Mouse (Mus musculus): ENCODE results near the gene Ptprh.
"Not testable (repeated sequence)": the region's sequence is repeated elsewhere in the genome, so short reads cannot be mapped to it uniquely, and the experiment has no call there.

The Ptprh gene

DNA sequence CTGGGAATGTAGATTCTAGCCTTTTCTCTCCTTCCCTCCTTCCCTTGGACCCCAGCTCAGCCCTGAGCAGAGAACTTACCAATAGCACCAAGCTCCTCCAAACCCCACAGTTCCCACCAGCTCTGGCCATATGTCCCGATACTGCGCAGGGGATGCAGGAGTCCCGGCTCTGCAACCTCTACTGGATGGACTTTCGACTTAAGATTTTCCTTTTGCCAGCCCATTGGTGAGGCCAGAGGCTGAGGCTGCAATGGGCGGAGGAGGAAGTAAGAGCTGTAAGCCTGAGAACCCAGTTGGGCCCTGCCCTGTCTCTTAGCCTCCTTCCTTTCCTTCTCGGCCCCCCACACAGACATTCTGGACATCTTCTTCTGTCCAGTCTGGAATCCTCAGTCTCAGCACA lies 872 bp downstream of the Ptprh start:
- DNase-seq (ENCODE audit: low read depth) = no peak

DNA sequence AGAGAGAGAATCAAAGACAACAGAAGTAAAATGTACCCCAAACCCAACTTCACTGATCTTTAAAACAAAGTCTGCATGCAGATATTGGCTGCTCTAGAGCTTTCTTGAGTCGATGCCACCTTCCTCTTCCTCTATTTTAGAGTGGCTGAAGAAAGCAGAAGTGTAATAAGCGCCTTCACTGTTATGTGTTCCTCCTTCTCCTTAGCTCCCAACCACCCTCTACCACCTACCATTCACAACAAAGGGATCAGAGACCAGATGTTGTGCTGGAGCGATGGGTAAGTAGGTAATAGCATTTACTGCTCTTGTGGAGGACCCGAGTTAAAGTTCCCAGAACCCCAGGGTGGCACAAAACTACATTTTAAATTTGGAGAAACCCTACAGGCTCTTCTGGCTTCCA lies 6.8 kb downstream of the Ptprh start:
- DNase-seq (ENCODE audit: low read depth) = not testable (repeated sequence)

DNA sequence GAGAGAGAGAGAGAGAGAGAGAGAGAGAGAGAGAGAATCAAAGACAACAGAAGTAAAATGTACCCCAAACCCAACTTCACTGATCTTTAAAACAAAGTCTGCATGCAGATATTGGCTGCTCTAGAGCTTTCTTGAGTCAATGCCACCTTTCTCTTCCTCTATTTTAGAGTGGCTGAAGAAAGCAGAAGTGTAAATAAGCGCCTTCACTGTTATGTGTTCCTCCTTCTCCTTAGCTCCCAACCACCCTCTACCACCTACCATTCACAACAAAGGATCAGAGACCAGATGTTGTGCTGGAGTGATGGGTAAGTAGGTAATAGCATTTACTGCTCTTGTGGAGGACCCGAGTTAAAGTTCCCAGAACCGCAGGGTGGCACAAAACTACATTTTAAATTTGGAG lies 22.4 kb downstream of the Ptprh start:
- not testable (repeated sequence) for DNase-seq (ENCODE audit: low read depth)

DNA sequence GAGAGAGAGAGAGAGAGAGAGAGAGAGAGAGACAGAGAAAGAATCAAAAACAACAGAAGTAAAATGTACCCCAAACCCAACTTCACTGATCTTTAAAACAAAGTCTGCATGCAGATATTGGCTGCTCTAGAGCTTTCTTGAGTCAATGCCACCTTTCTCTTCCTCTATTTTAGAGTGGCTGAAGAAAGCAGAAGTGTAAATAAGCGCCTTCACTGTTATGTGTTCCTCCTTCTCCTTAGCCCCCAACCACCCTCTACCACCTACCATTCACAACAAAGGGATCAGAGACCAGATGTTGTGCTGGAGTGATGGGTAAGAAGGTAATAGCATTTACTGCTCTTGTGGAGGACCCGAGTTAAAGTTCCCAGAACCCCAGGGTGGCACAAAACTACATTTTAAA lies 31.5 kb downstream of the Ptprh start:
- DNase-seq (ENCODE audit: low read depth) = not testable (repeated sequence)

DNA sequence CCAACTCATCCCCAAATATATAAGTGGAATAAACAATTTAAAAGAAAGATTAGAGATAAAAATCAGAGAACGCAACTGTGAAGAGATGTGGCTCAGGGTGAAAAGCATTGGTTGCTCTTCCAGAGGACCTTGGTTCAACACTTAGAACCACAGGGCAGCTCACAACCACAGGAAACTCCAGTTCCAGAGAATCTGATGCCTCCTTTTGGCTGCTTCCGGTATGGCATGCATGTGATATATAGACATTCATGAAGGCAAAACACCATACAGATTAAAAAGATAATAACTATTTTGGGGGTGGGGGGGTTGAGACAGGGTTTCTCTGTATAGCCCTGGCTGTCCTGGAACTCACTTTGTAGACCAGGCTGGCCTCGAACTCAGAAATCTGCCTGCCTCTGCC lies 41.2 kb downstream of the Ptprh start:
- DNase-seq (ENCODE audit: low read depth) = no peak

DNA sequence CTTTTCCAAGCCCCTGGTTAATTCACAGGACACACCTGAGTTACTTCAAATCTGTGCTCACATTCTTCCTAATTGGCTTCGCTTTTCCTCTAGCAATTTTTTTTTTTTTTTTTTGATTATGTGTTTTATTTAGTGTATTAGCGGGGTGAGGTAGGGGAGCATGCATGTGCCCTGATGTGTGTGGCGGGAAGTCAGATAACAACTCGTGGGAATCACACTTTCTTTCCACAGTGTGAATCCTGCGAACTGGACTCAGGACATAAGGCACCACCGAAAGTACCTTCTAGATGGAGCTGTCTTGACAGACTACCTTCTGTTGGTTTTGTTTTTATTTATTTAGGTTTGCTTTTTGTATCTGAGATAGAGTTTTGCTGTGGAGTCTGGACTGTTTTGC lies 46.7 kb downstream of the Ptprh start:
- DNase-seq (ENCODE audit: low read depth) = no peak

DNA sequence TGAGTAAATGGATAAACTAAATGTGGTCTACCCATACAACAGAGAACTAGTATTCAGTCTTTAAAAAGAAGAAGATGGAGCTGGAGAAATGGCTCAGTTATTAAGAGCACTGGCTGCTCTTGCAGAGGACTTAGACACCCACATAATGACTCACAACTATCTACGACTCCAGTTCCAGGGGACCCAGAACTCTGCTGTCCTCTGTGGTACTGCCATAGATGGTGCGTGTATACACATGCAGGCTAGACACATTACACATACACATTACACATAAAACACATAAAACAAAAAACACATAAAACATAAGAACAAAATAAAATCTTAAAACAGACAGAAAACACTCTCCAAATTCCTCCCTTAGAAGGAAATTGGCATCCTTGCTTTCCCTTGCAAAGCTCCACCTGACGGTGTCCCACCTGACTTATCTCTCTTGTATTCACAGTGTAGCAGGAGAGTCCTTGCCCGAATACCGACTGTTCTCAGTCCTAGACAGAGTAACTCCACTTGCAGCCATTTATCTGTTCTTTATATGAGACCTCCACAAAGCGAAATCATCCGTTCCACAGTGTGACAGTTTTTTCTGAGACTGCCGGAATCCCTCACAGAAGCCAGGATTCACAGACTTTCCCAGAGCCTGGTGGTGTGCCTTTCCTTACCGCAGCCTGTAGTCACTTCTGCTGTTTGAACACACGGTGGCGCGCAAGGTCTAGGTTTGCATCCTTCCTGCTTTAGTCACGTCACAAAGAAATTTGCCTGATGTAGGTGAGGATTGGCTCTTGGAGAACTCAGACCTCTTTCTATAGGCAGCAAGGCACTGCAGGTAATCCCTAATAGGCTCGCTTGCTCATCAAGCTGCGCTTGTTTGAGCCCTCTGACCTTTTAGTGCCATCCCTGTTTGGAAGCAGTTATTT lies 47.3 kb downstream of the Ptprh start:
- DNase-seq (ENCODE audit: low read depth) = peak; percentile 94

DNA sequence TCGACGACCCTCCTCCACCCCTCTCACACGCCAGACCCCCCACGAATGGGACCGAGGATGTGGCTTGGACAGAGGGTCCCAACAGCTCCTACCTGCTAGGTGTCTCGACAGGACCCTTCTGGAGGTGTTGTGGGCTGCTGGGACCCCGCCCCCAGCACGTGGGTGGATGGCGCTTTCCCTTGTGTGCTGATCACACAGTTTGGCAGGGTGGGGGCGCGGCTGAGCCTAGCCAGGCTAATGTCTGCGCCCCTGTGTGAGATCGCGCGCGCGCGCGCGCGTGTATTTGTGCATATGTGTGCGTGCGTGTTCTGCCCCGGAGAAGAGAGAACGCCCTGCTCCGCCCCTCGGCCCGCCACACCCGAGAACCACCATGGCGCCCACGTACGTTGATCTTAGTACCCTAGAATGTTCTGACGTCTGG lies 56.6 kb downstream of the Ptprh start, which contains the start of gene Syt5:
Gene Syt5 (minus strand): TSS at position 321 of the 421 bp plus-strand sequence.
- no peak for DNase-seq (ENCODE audit: low read depth)

DNA sequence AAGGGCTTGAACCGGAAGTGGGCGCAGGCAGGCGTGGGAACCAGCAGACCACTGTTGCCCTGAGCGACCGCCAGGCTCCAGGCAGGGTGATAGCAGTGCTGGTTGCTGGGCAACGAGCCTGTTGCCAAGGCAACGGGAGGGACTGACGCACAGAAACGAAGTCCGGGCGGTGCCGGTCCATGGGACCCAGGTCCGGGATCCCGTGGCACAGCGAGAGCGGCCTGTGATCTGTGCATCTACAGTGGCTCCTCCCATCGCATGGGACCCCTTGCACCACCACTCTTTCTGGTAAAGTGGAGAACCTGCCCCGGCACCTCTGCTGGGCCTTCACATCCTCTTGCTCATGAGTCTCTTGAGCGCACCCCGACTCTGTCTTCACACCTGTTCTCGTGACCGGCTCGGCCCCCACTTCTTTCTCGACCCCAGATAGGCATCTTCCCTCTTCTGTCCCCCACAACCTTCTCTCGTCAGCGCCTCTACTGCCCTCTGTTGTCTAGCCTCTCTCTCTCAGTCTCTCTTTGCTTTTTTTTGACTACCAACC lies 57.2 kb downstream of the Ptprh start:
- DNase-seq (ENCODE audit: low read depth) = no peak

DNA sequence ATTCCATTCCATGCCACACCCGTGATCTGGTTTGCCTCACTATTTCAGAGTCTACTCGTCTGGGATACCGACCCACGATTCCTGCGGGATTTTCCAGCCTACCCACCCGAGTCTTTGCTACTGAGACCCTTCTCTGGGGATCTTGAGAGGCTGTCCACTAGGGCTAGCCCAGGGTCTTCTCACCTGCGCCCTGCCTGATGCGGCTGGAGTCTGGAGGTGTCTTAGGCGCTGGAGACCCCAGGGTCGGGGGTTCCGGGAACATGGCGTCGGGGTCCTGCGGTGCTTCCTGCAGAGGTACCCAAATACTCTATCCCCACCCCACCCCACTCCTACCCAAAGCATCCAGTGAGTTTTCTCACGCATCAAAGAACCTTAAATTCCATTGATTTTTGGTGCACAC lies 57.8 kb downstream of the Ptprh start:
- no peak for DNase-seq (ENCODE audit: low read depth)

DNA sequence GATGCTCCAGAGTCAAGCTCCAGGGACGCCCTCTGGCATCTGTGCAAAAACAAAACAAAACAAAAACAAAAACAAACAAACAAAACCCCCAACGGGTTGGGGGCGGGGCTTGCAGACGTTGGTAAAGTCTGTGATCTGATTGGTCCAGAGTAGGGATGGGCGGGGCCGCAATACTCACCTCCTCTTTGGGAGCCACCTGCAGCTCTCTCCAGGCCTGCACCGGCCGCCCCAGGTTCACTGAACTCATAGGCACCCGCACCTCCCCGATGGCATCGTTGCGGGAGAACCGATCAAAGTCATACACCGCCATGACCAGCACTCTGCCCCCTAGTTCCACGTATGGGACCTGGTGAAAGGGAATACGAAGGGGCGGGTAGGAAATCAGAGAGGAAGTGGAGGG lies 61.8 kb downstream of the Ptprh start:
- no peak for DNase-seq (ENCODE audit: low read depth)

DNA sequence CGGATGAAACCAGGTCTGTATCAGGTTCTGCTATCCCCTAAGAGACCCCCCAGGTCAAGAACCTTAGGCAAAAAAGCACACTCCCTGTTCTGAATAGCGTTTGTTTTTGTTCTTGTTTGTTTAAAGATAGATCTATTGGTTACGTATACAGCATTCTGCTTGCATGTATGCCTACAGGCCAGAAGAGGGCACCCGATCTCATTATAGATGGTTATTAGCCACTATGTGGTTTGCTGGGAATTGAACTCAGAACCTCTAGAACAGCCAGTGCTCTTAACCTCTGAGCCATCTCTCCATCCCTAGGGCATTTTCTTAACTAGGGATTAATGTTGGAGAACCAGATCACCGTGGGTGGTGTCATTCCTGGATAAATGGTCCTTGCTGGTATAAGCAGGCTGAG lies 62.5 kb downstream of the Ptprh start:
- DNase-seq (ENCODE audit: low read depth) = no peak

DNA sequence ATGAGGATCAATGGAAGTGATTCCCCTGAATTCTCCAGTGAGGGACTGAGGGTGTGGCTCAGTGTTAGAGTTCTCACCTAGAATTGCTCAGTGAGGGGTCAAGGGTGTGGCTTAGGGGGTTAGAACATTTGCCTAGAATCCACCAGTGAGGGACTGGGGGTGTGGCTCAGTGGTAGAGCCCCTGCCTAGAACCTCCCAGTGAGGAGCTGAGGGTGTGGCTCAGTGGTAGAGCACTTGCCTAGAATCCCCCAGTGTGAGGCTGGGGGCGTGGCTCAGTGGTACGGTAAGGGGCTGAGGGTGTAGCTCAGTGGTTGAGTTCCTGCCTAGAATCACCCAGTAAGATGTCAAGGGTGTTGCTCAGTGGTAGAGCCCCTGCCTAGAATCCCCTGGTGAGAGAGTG lies 64.8 kb downstream of the Ptprh start:
- DNase-seq (ENCODE audit: low read depth) = no peak

DNA sequence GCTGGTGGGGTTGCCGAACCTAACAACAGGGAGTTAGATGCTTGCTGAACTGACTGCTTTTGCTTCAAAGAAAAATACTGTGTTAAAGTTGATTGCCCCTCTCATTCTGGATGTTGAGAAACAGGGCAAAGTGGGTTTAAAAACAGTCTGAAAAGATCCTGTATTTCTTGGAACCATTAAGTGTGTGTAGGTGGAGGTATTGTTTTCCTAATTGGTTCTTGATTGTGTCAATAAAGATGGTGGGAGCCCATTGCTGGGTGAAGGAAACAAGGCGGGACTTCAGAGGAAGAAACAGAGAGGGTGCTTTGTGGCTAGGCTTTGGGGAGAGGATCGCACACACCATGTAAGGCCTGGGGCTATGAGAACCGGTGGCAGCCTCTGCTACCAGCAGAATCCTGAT lies 66.7 kb downstream of the Ptprh start:
- DNase-seq (ENCODE audit: low read depth) = no peak

DNA sequence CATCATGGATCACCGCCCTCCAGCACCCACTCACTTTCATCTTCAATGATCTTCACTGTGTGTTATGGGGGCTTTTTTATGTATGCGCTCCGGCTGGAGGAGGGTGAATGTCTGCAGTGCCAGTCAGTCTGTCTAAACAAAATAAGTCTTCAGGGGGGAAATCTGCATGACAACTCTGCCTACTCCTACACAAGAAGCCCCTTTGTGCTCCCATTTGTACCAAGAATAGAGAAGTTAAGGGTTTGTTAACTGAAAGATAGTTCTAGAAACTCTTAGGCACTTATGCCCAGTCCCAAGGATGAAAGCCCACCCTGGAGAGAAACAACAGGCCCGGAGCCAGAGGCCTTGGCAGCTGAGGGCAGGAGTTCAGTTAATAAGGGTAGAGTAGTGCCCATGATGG lies 67.5 kb downstream of the Ptprh start:
- no peak for DNase-seq (ENCODE audit: low read depth)

DNA sequence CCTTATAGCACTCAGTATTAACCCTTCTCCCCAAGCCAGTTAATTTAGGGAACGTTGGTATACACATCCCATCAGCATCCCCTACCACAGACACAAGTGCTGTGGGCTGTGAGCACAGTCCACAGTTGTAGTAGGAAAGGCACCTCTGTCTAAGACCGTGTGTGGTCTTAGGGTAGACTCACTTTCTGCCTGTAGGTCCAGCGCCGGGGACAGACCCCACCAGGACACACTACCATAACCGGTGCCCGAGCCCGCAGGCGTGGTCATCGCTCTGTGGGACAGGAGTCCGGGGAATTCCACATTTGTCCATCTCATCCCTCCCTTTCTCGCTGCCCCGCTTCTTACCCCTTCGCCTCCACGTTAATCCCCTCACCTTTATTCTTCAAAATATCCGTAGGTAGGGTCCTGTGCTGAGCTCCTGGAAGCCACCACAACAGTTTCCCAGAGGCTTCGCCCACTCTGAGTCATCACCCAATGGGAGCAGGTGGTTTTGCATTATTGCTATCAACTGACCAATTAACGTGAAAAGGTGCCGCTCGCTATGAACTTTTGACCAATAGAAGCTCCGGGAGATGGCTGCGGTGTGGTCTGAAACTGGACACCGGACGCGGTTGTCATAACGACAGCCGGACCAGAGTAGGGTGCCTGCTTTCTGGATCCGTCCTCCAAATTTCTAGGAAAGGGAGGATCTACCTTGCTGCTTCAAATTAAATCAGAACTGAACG lies 71.7 kb downstream of the Ptprh start, which contains the start of gene Dnaaf3:
Gene Dnaaf3 (minus strand): TSS at position 449 of the 725 bp plus-strand sequence.
- DNase-seq (ENCODE audit: low read depth) = peak; percentile 58

DNA sequence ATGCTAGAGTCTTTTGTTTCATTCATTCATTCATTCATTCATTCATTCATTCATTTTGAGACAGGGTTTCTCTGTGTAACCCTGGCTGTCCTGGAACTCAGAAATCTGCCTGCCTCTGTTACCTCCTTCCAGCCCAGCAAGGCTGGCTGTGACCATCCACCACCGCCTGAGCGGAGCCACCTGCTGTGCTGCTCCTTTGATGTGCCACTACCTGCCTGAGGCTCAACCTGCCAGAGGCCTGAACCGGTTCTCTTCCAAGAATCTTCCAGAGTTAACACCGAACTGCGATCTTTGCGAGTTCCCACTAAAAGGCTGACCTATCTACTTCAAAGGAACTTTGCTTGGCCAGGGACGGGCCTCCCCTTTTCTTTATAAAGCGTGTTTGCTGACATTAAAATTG lies 73.7 kb downstream of the Ptprh start:
- DNase-seq (ENCODE audit: low read depth) = not testable (repeated sequence)

DNA sequence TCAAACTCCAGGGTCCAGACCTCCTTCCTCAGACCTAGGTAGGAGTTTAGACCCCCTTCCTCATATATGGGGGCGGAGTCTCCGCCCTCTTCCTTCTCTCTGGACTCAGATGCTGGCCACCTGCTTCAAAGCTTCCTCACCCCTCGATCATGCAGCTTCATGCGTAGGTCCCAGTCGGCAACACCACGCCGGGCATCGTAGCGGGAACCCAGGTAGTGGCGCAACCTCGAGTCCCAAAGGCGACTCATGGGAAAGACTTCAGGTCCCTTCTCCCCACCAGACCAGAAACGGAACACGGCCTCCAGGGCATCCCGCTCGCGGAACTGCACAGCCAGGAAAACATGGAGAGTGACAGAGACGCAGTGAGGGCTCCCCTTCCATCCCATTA lies 76.5 kb downstream of the Ptprh start:
- no peak for DNase-seq (ENCODE audit: low read depth)

DNA sequence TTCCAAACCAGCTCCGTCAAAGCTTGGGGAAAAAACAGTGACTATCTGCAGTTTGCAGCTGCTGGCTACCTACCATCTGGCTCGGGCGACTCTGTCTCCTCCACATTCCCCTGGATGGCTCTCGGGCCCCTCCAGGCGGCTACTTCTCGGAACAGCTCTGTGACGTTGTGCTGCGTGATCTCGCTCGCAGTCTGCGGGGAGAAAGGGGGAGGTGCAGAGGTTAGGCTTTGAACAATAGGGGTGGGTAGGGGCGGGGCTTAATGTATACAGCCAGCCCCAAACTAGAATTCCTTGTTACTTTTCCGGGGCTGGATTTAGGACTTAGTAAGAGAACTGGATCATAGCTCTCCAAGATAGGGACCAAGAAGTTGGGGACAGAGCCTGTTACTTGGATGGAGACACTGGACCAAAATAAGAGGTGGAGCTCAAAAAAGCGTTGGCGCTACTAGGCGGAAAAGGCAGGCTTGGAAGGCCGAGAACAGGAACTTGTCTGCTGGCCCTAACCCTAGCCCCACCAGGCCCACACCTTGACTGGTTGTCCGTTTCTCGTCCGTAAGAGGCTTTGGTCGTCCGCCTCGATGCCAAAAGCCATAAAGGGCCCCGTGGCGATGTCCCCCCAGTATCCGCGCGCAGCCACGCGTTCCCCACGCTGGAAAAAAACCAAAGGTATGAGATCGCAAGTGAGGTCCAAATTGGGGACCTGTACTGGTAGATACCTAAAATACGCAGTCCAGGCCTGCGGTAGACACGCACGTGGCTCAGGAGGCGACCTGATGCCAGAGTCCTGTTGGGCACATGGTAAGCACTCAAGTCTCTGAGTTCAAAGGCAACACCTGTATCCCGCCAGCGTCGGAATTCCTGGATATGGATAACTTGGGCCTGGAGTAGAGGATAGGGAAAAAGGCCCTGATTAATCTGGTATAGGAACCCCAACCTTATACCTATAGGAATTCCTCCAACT lies 77.2 kb downstream of the Ptprh start:
- DNase-seq (ENCODE audit: low read depth) = peak; percentile 79

DNA sequence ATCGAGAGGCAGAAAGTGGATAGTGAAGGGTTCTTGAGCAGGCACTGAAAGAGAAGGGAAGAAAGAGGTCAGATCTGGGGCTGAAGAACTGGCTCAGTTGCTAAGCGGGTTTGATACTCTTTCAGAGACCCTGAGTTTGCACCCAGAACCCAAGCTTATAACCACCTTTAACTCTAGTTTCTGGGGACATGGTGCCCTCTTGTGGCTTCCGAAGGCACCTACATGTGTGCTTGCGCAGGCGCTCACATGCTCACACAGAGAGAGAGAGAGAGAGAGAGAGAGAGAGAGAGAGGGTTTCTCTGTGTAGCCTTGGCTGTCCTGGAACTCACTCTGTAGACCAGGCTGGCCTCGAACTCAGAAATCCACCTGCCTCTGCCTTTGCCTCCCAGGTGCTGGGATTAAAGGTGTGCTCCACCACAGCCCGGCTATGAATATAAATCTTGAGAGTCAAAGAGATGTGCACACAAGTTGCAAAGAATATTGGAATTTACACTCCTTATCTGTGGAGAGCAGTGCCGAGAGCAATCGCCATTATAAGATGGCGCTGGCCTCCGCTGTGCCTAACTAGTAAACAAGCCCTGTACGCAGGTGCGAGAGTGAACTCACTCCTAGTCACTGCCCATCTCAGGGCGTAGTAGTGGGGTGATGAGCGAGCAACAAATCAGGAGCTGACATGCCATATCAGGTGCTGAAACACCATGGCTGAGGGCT lies 79.5 kb downstream of the Ptprh start, which contains the start of gene Tnni3:
Gene Tnni3 (minus strand): TSS at position 18 of the 711 bp plus-strand sequence.
- DNase-seq (ENCODE audit: low read depth) = peak; percentile 73

Measured in NIH3T3 (cell line).